Mouse (Mus musculus): ENCODE measurements around the gene Acot1. TPM values are rescaled to one million over a fixed set of nuclear protein-coding genes. Genes with fewer than 3 reads are reported as not detected.

Acot1 gene
- polyA plus RNA-seq, 1 experiment, result 2.2 TPM

DNA sequence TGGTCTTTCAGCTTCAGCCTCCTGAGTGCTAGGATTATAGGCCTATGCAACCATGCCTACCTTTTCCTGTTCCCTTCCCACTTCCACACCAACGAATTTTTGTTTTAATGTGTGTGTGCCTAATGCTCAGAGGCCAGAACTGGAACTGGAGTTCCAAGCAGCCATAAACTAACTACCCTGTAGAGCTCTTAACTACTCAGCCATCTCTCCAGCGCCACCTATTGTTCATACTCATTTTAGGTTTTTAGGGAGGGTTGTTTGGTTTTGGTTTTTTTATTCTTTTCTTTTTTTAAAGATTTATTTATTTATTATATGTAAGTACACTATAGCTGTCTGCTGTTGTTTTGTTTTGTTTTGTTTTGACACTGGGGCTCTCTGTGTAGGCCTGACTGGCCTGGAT is 51.7 kb downstream of the Acot1 start:
- peak in 1 of 2 experiments; percentile 14 for DNase-seq (ENCODE audit: low read depth in 1 of 2, low spot score in 2 of 2)
- H3K27ac ChIP-seq (ENCODE audit: insufficient read depth, low read length), result no peak overlapping the region
- WGBS, result 6% methylated on average over 2 of the region's 2 CpGs

GRCm38 (mm10) chr12:84062336-84062735 is 53.0 kb downstream of the Acot1 start:
- 94% methylated on average over 20 of the region's 20 CpGs for WGBS
- DNase-seq (ENCODE audit: low read depth in 1 of 2, low spot score in 2 of 2), result no peak
- Histone ChIP-seq H3K27ac (ENCODE audit: insufficient read depth, low read length) (no peak overlapping the region), H3K27me3 (ENCODE audit: control insufficient read depth, insufficient read depth, low read length) (no peaks in the 10 kb centered on the region), H3K4me3 (ENCODE audit: extremely low read depth, insufficient read depth, insufficient read length) (no peak overlapping the region), H3K36me3 (ENCODE audit: control insufficient read depth, insufficient read depth, low read length) (no peaks in the 10 kb centered on the region), H3K4me1 (ENCODE audit: control insufficient read depth, insufficient read depth, insufficient read length) (no peaks in the 10 kb centered on the region)
- TF ChIP-seq POLR2A (IDR thresholded peaks at IDR 0.05; ENCODE audit: low read depth, low read length), result no peak
- TF ChIP-seq CTCF (IDR thresholded peaks at IDR 0.05; ENCODE audit: extremely low read depth, insufficient read depth, insufficient read length, insufficient replicate concordance), result no peak

More for the DNA sequence above, 51.7 kb downstream of the Acot1 start:
- Histone ChIP-seq H3K4me3 (ENCODE audit: extremely low read depth, insufficient read depth, insufficient read length) (no peak overlapping the region), H3K36me3 (ENCODE audit: control insufficient read depth, insufficient read depth, low read length) (no peaks in the 10 kb centered on the region), H3K27me3 (ENCODE audit: control insufficient read depth, insufficient read depth, low read length) (no peaks in the 10 kb centered on the region), H3K4me1 (ENCODE audit: control insufficient read depth, insufficient read depth, insufficient read length) (no peaks in the 10 kb centered on the region)
- TF ChIP-seq CTCF (IDR thresholded peaks at IDR 0.05; ENCODE audit: extremely low read depth, insufficient read depth, insufficient read length, insufficient replicate concordance) (no peak), POLR2A (IDR thresholded peaks at IDR 0.05; ENCODE audit: low read depth, low read length) (no peak)

DNA sequence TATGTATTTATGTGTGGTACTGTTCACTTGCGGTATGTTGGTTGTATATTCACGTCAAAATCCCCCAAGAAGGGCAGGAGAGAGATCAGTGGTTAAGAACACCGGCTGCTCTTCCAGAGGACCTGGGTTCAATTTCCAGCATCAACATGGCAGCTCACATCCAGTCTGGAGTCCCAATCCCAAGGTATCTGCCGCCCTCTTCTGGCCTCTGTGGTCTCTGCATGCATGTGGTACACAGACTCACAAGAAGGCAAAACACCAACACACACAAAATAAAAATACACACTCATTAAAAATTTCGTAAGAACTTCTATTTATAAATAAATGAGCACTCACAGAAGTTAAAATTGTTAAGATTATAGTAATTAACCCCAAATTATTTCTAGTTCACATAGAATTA is 53.9 kb downstream of the Acot1 start:
- WGBS, result 76% methylated on average over 5 of the region's 5 CpGs
- Histone ChIP-seq H3K36me3 (ENCODE audit: control insufficient read depth, insufficient read depth, low read length) (no peaks in the 10 kb centered on the region), H3K4me3 (ENCODE audit: extremely low read depth, insufficient read depth, insufficient read length) (no peak overlapping the region), H3K27me3 (ENCODE audit: control insufficient read depth, insufficient read depth, low read length) (no peaks in the 10 kb centered on the region), H3K4me1 (ENCODE audit: control insufficient read depth, insufficient read depth, insufficient read length) (no peaks in the 10 kb centered on the region), H3K27ac (ENCODE audit: insufficient read depth, low read length) (no peak overlapping the region)
- DNase-seq (ENCODE audit: low read depth in 1 of 2, low spot score in 2 of 2), result no peak
- no peak for TF ChIP-seq POLR2A (IDR thresholded peaks at IDR 0.05; ENCODE audit: low read depth, low read length)
- TF ChIP-seq CTCF (IDR thresholded peaks at IDR 0.05; ENCODE audit: extremely low read depth, insufficient read depth, insufficient read length, insufficient replicate concordance), result no peak

DNA sequence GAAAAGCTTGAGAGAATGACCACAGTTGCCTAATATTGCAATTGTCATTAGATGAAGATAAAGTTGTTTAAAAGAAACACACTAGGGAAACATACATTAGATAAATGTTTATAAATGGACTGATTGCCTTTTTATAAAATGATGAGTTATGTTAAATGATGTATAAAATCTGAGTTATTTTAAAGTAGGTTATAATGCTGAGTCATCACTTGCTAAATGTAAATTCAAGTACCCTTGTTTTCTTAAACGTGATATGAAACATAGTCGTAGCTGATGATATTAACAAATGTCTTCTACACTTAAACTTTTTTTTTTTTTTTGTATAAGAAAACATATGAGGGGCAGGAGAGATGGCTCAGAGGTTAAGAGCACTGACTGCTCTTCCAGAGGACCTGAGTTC is 54.5 kb downstream of the Acot1 start:
- no peak overlapping the region for H3K4me3 ChIP-seq (ENCODE audit: extremely low read depth, insufficient read depth, insufficient read length)
- H3K36me3 ChIP-seq (ENCODE audit: control insufficient read depth, insufficient read depth, low read length), result no peaks in the 10 kb centered on the region
- no peak overlapping the region for H3K27ac ChIP-seq (ENCODE audit: insufficient read depth, low read length)
- no peak for TF ChIP-seq CTCF (IDR thresholded peaks at IDR 0.05; ENCODE audit: extremely low read depth, insufficient read depth, insufficient read length, insufficient replicate concordance)
- no peak for TF ChIP-seq POLR2A (IDR thresholded peaks at IDR 0.05; ENCODE audit: low read depth, low read length)
- no peaks in the 10 kb centered on the region; the same call in 1 of the 2 replicates for H3K27me3 ChIP-seq (ENCODE audit: control insufficient read depth, insufficient read depth, low read length)
- H3K4me1 ChIP-seq (ENCODE audit: control insufficient read depth, insufficient read depth, insufficient read length), result no peaks in the 10 kb centered on the region
- WGBS, result 85% methylated on average over 2 of the region's 2 CpGs
- no peak for DNase-seq (ENCODE audit: low read depth in 1 of 2, low spot score in 2 of 2)

DNA sequence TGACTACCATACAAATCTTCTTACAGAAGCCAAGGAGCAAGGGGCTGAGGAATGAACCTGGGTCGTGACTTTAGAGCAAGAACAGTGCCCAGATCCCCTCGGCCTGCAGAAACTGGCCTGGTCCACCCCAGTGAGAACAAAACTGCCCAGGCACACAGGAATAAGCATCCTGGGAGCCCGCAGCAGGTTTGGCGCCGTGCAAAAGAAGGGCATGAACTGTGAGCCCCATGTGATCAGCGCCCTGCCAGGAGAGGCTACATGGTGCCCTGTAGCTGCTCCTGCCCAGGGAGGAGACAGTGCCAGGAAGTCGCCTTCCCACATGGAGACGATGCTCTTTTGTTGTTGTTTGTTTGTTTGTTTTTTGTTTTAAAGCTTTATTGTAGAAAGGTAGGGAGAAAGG is 55.3 kb downstream of the Acot1 start:
- H3K4me1 ChIP-seq (ENCODE audit: control insufficient read depth, insufficient read depth, insufficient read length), result no peaks in the 10 kb centered on the region
- TF ChIP-seq CTCF (IDR thresholded peaks at IDR 0.05; ENCODE audit: extremely low read depth, insufficient read depth, insufficient read length, insufficient replicate concordance) (no peak), POLR2A (IDR thresholded peaks at IDR 0.05; ENCODE audit: low read depth, low read length) (no peak)
- 79% methylated on average over 8 of the region's 8 CpGs for WGBS

DNA sequence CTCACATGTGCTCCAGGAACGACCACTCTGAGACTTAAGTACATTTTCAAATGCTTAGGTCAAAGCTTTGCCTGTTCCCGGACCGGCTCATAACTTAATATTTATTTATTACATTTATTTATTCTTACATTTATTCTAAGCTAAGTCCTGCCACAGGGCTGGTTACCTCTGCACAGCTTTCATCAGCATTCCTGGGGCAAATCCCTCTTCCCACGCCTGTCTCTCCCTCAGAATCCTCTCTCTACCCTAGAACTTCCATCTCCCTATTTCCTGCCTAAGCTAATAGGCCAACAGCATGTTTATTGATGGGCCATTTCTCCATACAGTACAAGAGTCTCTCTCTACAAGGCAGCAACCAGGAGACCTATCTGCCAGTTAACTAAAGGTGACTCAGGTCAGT is 58.5 kb downstream of the Acot1 start:
- Histone ChIP-seq H3K27ac (ENCODE audit: insufficient read depth, low read length) (no peak overlapping the region), H3K27me3 (ENCODE audit: control insufficient read depth, insufficient read depth, low read length) (peaks cover 2% of the 10 kb centered on the region; the same call in 1 of the 2 replicates), H3K4me3 (ENCODE audit: extremely low read depth, insufficient read depth, insufficient read length) (no peak overlapping the region), H3K36me3 (ENCODE audit: control insufficient read depth, insufficient read depth, low read length) (no peaks in the 10 kb centered on the region), H3K4me1 (ENCODE audit: control insufficient read depth, insufficient read depth, insufficient read length) (no peaks in the 10 kb centered on the region)
- 83% methylated on average over 4 of the region's 4 CpGs for WGBS
- DNase-seq (ENCODE audit: low read depth in 1 of 2, low spot score in 2 of 2), result no peak
- no peak for TF ChIP-seq CTCF (IDR thresholded peaks at IDR 0.05; ENCODE audit: extremely low read depth, insufficient read depth, insufficient read length, insufficient replicate concordance)
- no peak for TF ChIP-seq POLR2A (IDR thresholded peaks at IDR 0.05; ENCODE audit: low read depth, low read length)

More for the DNA sequence above, 55.3 kb downstream of the Acot1 start:
- H3K27me3 ChIP-seq (ENCODE audit: control insufficient read depth, insufficient read depth, low read length), result no peaks in the 10 kb centered on the region; the same call in 1 of the 2 replicates
- H3K36me3 ChIP-seq (ENCODE audit: control insufficient read depth, insufficient read depth, low read length), result no peaks in the 10 kb centered on the region
- no peak for DNase-seq (ENCODE audit: low read depth in 1 of 2, low spot score in 2 of 2)
- no peak overlapping the region for H3K27ac ChIP-seq (ENCODE audit: insufficient read depth, low read length)
- H3K4me3 ChIP-seq (ENCODE audit: extremely low read depth, insufficient read depth, insufficient read length), result no peak overlapping the region

Other genes starting within 250 kb of the Acot1 start
- 1.5 and 1.9 TPM in 2 replicates for gene Papln, start 245.9 kb upstream of the Acot1 start, polyA plus RNA-seq (2012; rRNA removed)
- gene Numb, start 87.6 kb upstream of the Acot1 start, polyA plus RNA-seq (2012; rRNA removed), result 24.5 and 32.8 TPM in 2 replicates
- 12.5 and 21.6 TPM in 2 replicates for gene Riox1, start 58.9 kb upstream of the Acot1 start, polyA plus RNA-seq (2012; rRNA removed)
- not detected in 2 replicates for gene Heatr4, start 24.6 kb upstream of the Acot1 start, polyA plus RNA-seq (2012; rRNA removed)
- gene Acot2, start 21.6 kb upstream of the Acot1 start, polyA plus RNA-seq (2012; rRNA removed), result 9.2 and 14.2 TPM in 2 replicates
- gene Acot4, start 28.9 kb downstream of the Acot1 start, polyA plus RNA-seq (2012; rRNA removed), result 0.36 and 0.79 TPM in 2 replicates
- not detected in 2 replicates for gene Gm49366, start 29.4 kb downstream of the Acot1 start, polyA plus RNA-seq (2012; rRNA removed)
- gene Acot3, start 42.7 kb downstream of the Acot1 start, polyA plus RNA-seq (2012; rRNA removed), result not detected in 2 replicates
- not detected in 2 replicates for gene Acot5, start 59.8 kb downstream of the Acot1 start, polyA plus RNA-seq (2012; rRNA removed)
- 0.57 and 0.88 TPM in 2 replicates for gene Acot6, start 91.2 kb downstream of the Acot1 start, polyA plus RNA-seq (2012; rRNA removed)
- gene Dnal1, start 104.9 kb downstream of the Acot1 start, polyA plus RNA-seq (2012; rRNA removed), result 0.49 and 0.88 TPM in 2 replicates
- 0.21 and 0.40 TPM in 2 replicates for gene Pnma1, start 139.0 kb downstream of the Acot1 start, polyA plus RNA-seq (2012; rRNA removed)
- 30.6 and 36.4 TPM in 2 replicates for gene Elmsan1, start 209.4 kb downstream of the Acot1 start, polyA plus RNA-seq (2012; rRNA removed)

Data from spleen, adult 2 months (tissue).